Mouse (Mus musculus): ENCODE measurements at regions not wholly inside any gene's neighbourhood (a gene's known extent, or its start where the extent isn't known, plus 50 kb on each side); places are given as distances from the start of the nearest gene placed in this dataset.

GRCm38 (mm10) chr12:114996817-114997216 is 1050.7 kb upstream of the Zfp386 start:
- Histone ChIP-seq H3K4me1 (replicated peaks; ENCODE audit: control insufficient read depth in 2 of 2, insufficient read depth in 2 of 2, low read length in 1 of 2) (no peaks in the 10 kb centered on the region), H3K27ac (no peak overlapping the region), H3K27me3 (ENCODE audit: control insufficient read depth, insufficient read depth, low read length) (no peaks in the 10 kb centered on the region), H3K9me3 (ENCODE audit: control insufficient read depth, low read length) (no peaks in the 10 kb centered on the region), H3K4me2 (ENCODE audit: low read depth) (no peak overlapping the region), H3K4me3 (ENCODE audit: insufficient read depth in 1 of 2, low read depth in 2 of 2, low read length in 2 of 2) (no peak overlapping the region), H3K9ac (replicated peaks) (no peak overlapping the region), H3K36me3 (replicated peaks; ENCODE audit: control insufficient read depth, insufficient read depth, low read depth) (no peaks in the 10 kb centered on the region)
- ATAC-seq (ENCODE audit: insufficient read depth) (no peak), DNase-seq (ENCODE audit: low read depth in 3 of 3, low spot score in 3 of 3) (no peak)
- no peak for TF ChIP-seq CTCF (IDR thresholded peaks at IDR 0.05; ENCODE audit: low read depth)
- TF ChIP-seq EP300 (IDR thresholded peaks at IDR 0.05; ENCODE audit: low read depth): no peak

- ATAC-seq (ENCODE audit: insufficient read depth) (no peak), DNase-seq (ENCODE audit: low read depth in 3 of 3, low spot score in 3 of 3) (no peak)
- Histone ChIP-seq H3K4me2 (ENCODE audit: low read depth) (no peak overlapping the region), H3K4me3 (ENCODE audit: insufficient read depth in 1 of 2, low read depth in 2 of 2, low read length in 2 of 2) (no peak overlapping the region), H3K4me1 (replicated peaks; ENCODE audit: control insufficient read depth in 2 of 2, insufficient read depth in 2 of 2, low read length in 1 of 2) (no peaks in the 10 kb centered on the region), H3K36me3 (replicated peaks; ENCODE audit: control insufficient read depth, insufficient read depth, low read depth) (no peaks in the 10 kb centered on the region), H3K27me3 (ENCODE audit: control insufficient read depth, insufficient read depth, low read length) (no peaks in the 10 kb centered on the region), H3K9ac (replicated peaks) (no peak overlapping the region), H3K27ac (no peak overlapping the region), H3K9me3 (ENCODE audit: control insufficient read depth, low read length) (no peaks in the 10 kb centered on the region)
- no peak for TF ChIP-seq EP300 (IDR thresholded peaks at IDR 0.05; ENCODE audit: low read depth)
- 72% methylated on average over 1 of the region's 1 CpGs for WGBS (ENCODE audit: insufficient replicate concordance)
Observed at GRCm38 (mm10) chr12:115003118-115003517, 1044.4 kb upstream of the Zfp386 start.

- TF ChIP-seq CTCF (IDR thresholded peaks at IDR 0.05; ENCODE audit: low read depth) (no peak), EP300 (IDR thresholded peaks at IDR 0.05; ENCODE audit: low read depth) (no peak)
- no peak overlapping the region for H3K4me3 ChIP-seq (ENCODE audit: insufficient read depth in 1 of 2, low read depth in 2 of 2, low read length in 2 of 2)
- H3K27me3 ChIP-seq (ENCODE audit: control insufficient read depth, insufficient read depth, low read length): no peaks in the 10 kb centered on the region
- no peak overlapping the region for H3K4me2 ChIP-seq (ENCODE audit: low read depth)
- H3K9ac ChIP-seq (replicated peaks): no peak overlapping the region
- H3K27ac ChIP-seq: no peak overlapping the region
- no peak for ATAC-seq (ENCODE audit: insufficient read depth)
- DNase-seq (ENCODE audit: low read depth in 3 of 3, low spot score in 3 of 3): no peak
- no peaks in the 10 kb centered on the region for H3K36me3 ChIP-seq (replicated peaks; ENCODE audit: control insufficient read depth, insufficient read depth, low read depth)
- H3K4me1 ChIP-seq (replicated peaks; ENCODE audit: control insufficient read depth in 2 of 2, insufficient read depth in 2 of 2, low read length in 1 of 2): no peaks in the 10 kb centered on the region
- WGBS (ENCODE audit: insufficient replicate concordance): 41% methylated on average over 2 of the region's 2 CpGs
- H3K9me3 ChIP-seq (ENCODE audit: control insufficient read depth, low read length): no peaks in the 10 kb centered on the region
Observed at GRCm38 (mm10) chr12:115008434-115008833, 1039.1 kb upstream of the Zfp386 start.

DNA sequence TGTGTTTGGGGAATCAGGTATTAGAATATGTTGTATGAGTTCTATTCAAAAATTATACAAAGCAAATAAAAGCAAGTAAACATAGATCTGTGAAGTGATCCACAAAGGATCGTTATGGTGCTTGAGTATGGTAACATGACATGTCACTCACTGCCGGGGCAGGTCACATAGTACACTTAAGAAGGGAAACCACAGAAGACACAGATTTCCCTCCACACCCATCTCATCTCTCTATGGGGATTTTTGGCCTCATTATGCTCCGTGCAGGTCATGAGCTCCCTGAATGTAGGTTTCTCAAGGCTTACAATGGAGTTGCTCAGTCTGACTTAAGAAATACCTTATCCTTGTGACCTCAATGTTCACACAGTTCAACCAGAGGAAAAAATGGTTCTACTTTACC is 1034.8 kb upstream of the Zfp386 start:
- Histone ChIP-seq H3K27me3 (ENCODE audit: control insufficient read depth, insufficient read depth, low read length) (no peaks in the 10 kb centered on the region), H3K4me3 (ENCODE audit: insufficient read depth in 1 of 2, low read depth in 2 of 2, low read length in 2 of 2) (no peak overlapping the region), H3K9me3 (ENCODE audit: control insufficient read depth, low read length) (no peaks in the 10 kb centered on the region), H3K9ac (replicated peaks) (no peak overlapping the region), H3K4me1 (replicated peaks; ENCODE audit: control insufficient read depth in 2 of 2, insufficient read depth in 2 of 2, low read length in 1 of 2) (no peaks in the 10 kb centered on the region), H3K4me2 (ENCODE audit: low read depth) (no peak overlapping the region), H3K27ac (no peak overlapping the region), H3K36me3 (replicated peaks; ENCODE audit: control insufficient read depth, insufficient read depth, low read depth) (no peaks in the 10 kb centered on the region)
- ATAC-seq (ENCODE audit: insufficient read depth) (no peak), DNase-seq (ENCODE audit: low read depth in 3 of 3, low spot score in 3 of 3) (no peak)
- 60% methylated on average over 3 of the region's 3 CpGs for WGBS (ENCODE audit: insufficient replicate concordance)
- TF ChIP-seq EP300 (IDR thresholded peaks at IDR 0.05; ENCODE audit: low read depth) (no peak), CTCF (IDR thresholded peaks at IDR 0.05; ENCODE audit: low read depth) (no peak)

- H3K27ac ChIP-seq: no peak overlapping the region
Observed at GRCm38 (mm10) chr12:115023742-115024141, 1023.8 kb upstream of the Zfp386 start.

More at GRCm38 (mm10) chr12:115023742-115024141, 1023.8 kb upstream of the Zfp386 start:
- Histone ChIP-seq H3K36me3 (replicated peaks; ENCODE audit: control insufficient read depth, insufficient read depth, low read depth) (no peaks in the 10 kb centered on the region), H3K9me3 (ENCODE audit: control insufficient read depth, low read length) (no peaks in the 10 kb centered on the region), H3K9ac (replicated peaks) (no peak overlapping the region), H3K4me3 (ENCODE audit: insufficient read depth in 1 of 2, low read depth in 2 of 2, low read length in 2 of 2) (no peak overlapping the region), H3K4me1 (replicated peaks; ENCODE audit: control insufficient read depth in 2 of 2, insufficient read depth in 2 of 2, low read length in 1 of 2) (no peaks in the 10 kb centered on the region), H3K27me3 (ENCODE audit: control insufficient read depth, insufficient read depth, low read length) (no peaks in the 10 kb centered on the region), H3K4me2 (ENCODE audit: low read depth) (no peak overlapping the region)
- DNase-seq (ENCODE audit: low read depth in 3 of 3, low spot score in 3 of 3) (no peak), ATAC-seq (ENCODE audit: insufficient read depth) (0 out of 2 replicates have a peak, but pooled peaks have one; percentile 28)
- 59% methylated on average over 1 of the region's 1 CpGs for WGBS (ENCODE audit: insufficient replicate concordance)
- TF ChIP-seq EP300 (IDR thresholded peaks at IDR 0.05; ENCODE audit: low read depth) (no peak), CTCF (IDR thresholded peaks at IDR 0.05; ENCODE audit: low read depth) (no peak)
